Mouse (Mus musculus): ENCODE results near the gene Pde10a.

The Pde10a gene

DNA sequence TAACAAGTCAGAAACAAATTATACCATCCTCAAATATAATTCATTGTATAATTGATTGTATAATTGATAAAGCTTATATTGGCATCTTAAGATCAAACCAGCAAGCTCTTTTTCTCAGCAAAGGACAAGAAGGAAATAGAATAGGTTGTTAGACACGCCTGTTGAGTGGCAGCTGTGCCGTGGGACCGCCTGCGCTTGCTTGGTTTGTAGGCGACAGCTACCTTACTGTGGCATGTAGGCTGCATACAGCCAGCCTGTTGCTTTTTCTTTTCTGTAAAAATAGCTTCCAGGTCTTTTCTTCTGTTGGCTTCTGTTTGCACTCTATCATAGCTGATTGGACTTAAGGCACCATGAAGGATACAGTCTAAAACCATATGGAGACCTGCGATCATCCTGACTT is 326.7 kb downstream of the Pde10a start:
- DNase-seq = no peak

DNA sequence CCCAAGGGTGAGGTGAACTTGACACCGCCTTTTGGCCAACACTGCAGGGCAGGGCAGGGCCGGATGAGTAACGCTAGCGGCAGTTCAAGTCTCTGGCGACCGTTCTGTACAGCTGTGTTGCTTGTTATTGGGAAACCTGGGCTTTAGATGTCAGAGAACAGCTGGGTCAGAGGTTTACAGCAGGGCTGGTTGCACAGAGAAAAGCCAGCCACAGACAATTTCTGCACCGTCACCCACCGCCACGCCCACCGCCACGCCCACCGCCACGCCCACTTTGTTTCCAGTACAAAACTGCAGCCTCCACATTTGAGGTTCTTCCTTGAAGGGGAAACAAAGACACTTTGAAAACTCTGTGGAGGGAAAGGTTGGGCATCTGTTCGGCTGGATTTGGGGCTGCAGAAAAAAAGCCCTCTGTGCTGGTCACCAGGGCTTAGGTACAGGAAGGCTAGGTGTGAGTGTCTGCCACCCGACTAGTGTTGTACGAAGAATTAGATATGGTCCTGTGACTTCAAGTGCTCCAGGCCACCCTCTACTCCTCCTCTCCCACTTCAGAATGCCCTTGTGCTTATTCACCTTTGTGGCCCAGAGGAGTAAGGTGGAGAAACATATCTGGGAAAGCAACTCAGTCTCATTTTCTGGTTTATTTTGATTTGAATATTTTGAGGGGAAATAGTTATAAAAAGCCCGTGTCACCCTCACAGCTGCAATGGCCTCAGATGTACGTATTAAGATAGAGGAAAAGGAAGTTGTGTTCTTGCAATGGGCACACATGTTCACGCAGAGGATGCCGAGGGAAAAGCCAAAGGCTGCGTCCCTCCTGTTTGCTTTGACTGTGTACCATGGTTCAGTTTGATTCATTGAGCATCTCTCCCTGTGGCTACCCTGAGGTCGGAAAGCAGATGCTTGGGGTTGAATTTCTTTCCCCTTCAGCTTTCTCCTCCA is 331.5 kb downstream of the Pde10a start:
- peak; percentile 91 to 92 for DNase-seq

DNA sequence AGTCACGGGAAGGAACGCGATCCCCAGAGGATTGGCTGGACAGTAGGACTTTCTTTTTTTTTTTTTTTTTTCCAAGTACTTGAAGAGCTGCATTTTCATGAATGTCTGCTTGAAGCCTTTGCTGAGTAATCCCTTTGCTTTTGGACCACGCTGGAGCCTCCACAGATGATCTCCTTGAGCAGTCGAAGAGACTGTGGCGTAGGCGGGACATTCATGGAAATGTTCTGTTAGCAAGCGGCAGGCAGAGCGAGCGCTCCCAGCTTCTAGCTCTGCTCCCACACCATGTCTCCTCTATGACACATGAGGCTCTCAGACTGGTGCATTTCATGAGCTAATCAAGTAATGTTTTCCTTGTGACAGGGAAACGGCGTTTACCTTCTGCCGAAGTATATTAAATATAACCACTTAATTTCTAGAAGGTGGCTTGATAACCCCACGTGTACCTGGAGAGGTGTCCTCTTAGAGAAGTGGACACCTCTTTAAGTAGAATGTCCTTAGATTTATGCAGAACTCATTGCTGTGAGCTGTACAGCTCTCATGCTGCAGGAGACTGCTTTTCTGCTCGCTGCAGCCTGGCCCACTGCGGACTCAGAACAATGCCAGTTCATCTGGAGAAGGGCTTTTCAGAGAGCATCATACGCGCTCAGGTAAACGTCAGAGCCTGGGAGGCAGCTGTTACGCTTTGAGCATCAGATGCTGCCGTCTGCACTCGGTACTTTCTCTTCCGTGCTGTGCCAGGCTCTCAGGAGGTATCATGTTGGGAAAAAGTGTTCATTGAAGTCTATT is 333.7 kb downstream of the Pde10a start:
- DNase-seq = peak; percentile 31 to 45

DNA sequence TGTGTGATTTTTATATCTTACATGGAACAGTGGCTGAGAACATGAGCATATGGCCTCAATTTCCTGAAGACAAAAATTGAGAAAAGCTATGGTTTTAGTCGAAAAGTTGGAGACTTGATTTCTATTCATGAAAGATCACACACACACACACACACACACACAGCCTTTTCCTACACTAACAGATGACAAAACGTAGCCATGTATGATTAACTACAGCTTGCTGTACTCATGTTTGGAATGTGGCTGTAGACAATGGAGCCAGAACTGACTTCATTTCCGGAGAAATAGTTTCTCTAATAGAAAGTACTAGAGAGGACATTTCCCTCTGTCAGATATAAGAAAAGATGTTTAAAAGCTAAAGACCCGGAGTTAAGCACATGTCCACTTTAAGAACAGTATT is 334.3 kb downstream of the Pde10a start:
- DNase-seq = peak; percentile 50 to 59

DNA sequence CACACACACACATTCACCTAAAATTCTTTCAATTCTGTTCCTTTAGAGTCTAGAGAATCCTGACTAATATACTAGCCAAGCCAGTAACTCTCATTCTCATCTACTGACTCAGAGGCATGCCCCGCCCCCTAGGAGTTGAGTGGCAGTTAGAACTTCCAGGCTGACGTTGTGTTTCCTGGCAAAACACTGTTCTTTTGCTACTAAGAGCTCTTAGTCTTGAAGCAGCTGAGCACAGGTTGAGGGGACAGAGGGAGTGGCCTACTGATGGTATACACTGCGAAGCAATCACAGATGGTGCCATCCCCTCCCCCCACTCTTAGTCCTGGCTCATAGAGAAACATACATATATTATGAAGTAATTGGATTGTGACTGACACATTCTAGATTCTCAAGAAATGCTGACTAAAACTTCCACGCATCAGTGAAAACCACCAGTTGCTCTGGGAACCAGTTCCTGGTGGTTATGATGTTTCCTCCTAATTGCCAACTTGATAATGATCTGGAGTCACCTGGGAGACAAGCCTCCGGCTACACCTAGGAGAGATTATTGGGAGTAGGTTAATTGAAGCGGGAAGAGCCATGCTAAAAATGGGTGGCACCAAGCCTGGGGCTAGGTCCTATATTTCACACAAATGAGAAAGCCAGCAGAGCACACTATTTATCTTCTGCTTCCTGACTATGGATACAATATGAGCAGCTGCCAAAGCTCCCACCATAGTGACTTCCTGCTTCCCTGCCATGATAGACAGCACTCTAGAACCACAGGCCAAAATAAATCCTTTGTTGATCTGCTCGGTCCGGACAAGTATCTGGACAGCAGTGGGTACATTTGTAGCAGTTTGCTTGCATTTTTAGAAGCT is 339.7 kb downstream of the Pde10a start:
- DNase-seq = peak; percentile 53 to 68

DNA sequence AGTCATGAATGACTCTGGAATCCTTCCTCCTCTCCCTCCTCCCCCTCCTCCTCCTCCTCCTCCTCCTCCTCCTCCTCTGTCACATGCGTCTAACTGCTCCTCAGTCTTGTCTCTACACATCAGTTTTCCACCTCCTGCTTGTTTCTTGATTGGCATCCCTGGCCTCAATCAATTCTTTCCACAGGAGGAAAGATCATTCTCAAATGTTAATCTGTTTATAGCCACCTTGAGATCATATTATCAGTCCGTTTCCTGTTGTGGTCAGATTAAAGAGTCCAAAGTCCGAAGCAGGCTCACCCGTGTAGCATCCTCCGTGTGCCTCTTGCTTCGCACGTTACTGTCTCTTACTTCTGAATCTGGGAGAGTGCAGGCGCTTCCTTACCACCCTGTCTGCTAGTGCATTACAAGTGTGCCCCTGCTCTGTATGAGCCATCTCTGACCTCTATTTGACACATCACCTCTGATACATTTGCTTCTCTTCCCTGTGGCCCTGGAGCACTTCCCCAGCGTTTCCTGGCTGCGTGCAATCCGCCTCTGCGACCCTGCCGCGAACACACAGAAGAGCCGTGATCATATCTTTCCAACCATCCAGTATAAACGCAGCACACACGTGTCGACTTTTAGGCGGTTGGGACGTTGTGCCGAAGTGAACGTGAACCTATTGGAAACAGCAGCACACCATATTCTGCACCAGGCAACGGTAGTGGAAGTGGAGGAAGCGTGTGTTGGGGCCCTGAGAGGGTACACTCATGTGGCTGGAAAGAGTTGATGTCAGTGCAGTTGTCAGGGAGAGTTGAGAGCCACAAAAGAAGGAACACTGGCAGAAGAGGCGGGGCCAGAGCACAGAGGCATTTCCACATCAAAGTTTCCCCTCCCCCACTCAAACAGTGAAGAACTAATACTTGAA is 342.4 kb downstream of the Pde10a start:
- peak in 1 of 2 experiments; percentile 19 for DNase-seq

DNA sequence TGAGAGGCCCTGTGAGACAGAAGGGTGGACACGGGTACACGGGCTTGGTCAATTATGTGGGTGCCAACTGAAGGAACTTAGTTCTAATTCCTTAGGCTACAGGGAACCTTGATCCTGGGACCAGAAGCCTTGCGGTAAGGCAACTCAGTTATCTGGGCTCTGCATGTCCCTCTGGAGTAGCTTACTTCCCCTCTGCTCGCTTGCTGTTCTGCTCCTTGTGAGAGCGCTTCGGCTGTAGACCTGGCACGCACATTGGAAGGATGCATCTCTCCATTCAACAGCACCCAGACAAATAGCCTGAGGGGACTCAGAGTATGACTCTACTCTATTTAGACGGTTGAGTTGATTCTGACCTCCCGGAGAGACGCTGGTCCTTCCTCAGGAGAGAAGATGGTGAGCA is 344.1 kb downstream of the Pde10a start:
- no peak for DNase-seq

DNA sequence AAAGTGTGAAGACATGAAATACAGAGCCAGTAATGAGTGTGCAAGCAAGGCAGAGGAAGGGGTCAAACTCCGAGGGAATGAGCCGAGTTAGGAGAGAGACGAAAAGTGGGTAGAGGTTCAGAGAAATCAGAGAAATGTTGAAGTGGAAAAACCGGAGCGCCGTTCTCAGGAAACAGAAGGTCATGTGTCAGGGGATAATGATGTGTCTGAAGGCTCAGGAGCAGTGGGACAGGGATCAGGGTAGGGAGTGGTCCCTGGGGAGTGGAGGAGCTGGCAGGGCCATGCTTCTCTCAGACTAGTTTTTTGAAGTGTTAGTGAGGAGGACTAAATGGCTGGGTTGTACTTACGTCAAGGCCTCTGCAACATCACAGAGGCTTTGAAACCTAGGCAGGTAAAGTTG is 345.7 kb downstream of the Pde10a start:
- no peak for DNase-seq

DNA sequence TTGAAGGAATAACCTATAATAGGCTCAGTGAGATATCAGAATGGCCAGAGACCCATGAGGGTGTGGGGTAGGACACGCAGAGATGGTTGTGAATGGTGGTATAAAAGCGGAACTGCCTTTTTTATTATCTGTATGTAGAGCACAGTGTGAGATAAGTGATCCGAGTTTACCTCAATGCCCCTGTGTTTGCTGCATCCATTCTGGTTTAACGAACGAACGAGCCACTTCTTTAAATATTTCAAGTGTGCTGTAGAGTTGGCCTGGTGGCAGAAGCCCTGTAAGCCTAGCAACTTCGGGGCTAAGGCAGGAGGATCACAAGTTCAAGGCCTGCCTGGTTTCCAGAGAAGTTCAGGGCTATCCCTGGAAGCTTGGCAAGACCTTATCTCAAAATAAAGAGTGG is 346.2 kb downstream of the Pde10a start:
- no peak for DNase-seq

DNA sequence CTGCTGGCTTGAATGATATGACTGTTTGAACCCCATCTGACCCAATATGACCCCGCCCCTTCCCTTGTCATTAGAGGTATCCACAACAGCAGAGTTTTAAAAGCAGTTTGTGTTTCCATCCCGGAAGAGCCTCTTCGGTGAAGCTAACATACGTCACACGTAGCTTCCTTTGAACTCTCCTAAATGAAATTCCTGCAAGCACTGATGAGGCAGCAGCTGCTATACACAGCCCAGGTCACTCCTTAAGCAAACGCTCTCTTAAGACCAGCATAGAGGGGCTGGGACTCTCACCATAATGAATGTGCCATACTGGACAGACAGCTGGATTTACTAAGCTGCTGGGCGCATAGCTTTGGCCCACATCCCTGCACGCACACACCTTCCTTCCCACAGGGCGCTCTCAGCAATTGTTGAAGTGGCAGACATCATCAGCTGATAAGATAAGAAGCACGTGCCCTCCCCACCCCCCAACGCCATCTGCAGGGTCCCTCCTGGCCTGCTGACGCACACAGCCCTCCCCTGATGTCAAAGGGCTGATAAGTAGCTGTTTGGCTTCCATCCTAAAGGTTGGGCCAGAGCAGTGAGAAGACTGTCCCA is 346.9 kb downstream of the Pde10a start:
- DNase-seq = peak; percentile 41 to 61

DNA sequence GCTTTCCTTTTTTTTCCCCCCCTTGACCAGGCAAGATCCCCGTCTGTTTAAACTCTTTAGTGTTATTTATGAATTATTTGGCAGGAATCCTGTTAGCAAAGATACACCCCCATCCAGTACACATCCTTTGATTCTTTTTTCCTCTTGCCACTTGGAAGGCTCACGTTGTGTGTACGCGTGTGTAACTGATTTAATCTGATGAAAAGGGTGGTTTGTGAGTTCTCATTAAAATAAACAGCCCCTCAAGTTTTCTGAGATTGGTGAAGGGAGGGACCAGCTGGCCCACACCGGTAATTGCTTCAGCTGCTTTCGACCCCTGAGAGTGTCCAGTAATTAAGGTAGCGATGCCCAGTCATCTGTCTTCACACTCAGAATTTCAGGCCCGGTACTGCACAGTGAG is 347.4 kb downstream of the Pde10a start:
- no peak for DNase-seq

DNA sequence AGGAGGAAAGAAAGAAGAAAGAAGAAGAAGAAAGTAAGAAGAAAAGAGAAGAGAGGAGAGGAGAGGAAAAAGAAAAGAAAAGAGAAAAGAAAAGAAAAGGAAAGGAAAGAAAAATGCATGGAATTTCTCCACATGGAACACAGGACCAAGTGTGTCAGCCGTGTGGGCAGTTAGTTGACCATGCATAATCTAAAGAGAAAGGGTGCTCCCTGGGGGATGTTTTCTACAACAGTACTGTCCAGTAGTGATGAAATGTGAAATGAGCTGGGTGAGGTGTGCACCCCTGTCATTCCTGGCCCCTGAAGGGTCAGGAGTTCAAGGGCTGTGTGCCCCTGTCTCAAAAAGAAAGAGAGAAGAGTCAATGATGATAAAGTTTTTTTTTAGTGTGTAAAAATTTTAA is 352.9 kb downstream of the Pde10a start:
- DNase-seq = no peak

DNA sequence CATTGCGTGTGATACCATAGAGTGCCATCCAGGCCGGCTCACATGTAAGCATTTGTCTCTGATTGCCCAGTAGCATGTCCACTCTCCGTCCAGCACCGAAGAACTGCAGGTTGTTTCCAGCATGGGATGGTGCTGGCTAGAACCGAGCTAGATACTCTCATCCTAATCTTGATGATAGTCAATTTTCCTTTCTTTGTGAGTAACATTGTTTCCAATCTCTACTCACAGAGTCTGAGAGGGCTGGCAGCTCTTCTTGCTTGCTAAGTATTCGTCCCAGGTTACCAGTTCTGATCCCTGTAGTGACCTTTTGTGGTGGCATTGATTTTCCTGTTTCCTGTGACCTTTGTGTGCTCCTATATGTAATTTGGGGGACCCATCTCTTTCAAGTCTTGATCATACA is 356.5 kb downstream of the Pde10a start:
- DNase-seq = no peak

DNA sequence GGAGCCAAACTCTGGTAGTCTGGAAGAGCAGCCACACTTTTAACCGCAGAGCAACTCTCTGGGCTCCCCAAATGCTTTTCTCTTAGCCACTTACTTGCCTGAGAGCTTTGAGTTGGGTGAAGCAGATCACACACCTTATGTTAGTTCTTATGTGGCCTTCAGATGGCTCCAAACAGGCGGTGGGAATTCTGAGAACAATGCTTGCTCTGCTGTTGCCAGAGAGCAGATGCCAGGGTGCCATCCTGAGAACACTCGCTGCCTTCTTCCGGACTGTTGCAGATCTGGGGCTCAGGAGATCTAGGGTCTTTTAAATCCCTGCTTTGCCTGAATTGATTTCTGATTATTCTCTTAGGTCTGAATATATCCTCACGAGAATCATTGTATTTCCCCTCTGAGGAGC is 359.5 kb downstream of the Pde10a start:
- no peak for DNase-seq

DNA sequence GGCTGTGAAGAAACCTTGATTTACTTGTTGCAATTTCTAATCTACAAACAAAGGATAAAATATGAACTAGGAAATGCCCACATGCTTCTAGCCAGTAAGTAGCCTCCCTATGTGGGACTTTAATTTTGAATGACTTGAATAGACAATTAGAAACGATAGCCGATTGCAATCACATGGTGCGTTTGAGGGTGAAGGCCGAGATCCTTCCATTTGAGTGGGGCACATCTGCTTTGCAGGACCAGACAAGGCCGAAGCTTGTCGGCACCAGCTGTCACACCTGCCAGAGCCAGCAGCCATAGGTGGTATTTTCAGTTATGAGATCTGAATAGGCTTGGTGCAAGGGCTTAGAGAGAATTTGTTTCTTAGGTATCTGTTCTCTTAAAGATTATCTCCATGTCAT is 360.7 kb downstream of the Pde10a start:
- no peak for DNase-seq

DNA sequence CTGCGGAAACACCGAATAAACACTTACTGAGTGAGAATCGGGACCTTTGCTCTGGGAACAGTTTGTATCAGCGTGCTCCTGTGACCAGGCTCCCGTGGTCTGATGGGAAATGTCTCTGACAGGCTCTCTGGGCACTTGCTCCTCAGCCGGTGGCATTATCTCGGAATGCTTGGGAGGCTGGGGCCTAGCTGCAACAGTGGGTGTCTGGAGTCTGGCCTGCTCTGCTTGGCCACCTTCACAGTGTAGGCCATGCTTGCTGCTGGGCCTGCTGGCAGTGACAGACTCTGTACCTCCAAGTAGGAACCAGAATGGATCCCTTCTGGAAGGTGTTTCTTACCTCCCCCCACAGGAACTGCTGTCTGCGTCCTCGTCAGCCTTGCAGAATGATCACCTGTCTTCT is 362.9 kb downstream of the Pde10a start:
- no peak for DNase-seq

DNA sequence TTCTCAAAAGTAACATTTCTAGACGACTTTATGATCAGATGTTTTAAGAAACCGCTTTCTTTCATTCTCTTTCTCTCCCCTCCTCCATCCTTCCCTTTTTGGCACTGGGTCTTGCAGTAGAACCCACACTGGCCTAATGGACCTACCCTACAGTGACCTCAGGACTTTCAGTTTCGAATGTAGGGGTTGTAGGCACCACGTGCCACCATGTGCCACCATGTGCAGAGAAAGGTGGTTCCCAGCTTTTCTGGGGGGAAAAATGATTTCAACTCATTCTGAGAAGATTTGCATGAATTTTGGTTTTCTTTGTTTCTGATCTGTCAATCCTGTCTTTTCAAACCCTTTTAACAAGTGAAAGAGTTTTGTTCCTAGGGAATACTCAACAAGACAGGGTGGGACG is 363.5 kb downstream of the Pde10a start:
- DNase-seq = no peak

DNA sequence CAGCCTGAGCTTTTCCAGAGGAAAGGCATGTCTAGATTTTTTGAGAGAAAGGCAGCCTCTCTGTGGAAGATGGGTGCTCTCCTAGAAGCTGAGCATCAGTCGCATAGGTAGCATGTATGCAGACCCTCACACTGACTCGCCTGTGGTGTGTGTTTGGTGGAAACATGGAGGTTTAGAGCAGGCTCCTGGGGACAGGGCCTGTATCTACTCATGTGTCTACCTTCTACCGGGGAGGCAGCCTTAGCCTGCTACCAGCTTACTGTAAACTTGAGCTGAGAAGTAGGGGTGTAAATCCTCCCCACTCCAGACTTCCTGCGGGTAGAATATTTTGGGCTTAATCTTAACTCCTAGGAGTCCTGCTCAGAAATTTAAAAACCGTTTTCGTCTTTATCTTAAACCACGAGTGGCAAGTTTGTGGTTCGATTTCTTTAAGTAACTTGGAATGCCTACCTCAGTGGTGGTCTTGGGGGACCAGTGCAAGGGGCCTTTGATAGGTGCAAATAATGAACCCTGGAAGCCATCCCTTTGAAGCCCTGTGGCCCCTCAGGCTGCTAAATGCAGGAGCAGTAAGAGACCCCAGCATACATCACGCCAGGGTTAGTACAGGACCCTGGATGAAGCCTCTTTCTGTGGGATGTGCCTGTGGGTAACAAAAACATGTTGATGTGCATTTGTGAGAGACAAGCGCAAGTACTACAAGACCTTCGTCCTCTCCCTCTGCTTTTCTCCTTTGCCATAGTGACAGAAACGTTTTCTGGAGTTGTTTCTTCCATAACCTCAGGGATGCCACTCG is 367.2 kb downstream of the Pde10a start:
- no peak for DNase-seq

DNA sequence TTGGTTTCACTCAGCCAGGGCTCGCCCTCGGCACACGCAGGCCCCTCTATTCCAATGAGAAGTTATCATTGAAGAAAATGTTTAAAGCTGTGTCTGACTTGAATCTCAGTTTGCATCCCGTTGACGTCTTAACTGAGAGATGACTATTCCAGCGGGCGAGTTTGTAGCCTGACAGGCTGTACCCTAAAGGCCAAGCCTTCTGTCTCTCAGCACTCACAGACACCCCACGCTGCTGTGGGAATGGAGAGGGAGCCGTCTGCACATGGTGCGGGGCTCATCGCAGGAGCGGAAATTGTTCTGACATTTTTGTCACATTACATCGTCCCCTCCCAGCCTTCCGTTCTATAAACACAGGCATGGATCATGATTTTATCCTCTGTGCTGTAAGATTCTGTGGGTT is 370.8 kb downstream of the Pde10a start:
- no peak for DNase-seq

DNA sequence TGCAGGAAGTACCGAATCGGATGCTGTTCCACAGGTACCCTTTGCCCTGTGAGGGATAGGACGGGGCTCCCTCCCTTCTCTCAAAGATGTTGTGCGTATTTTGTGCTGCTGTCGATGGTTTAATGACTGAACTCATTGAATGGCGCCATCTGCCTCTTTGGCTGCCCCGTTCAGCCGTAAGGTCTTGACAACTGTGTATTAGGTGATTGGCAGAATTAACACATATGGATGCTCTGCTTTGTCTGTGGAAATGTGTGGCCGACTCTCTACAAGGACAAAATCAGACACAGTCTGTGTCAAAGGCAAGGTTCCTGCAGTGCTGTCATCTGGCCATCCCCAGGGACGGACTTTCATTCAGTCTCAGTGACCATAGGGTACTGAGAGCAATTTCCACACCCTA is 372.6 kb downstream of the Pde10a start:
- DNase-seq = no peak

DNA sequence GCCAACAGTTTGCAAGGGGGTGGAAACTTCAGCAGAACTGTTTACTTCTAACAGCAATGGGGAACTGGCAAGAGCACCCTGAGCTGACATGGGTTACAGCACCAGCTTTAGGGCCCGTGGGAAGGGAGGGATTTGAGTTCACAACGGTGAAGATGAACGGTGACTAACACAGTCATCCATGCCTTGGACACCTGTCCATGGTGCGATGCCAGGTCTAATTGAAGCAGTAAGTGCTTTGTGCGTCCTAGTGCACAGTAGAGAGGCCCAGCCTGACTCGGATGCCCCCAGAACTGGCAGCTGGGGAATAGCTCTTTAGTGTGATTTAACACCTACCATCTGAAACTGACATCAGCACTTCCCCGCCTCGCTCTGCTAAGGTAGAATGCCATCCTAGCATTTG is 373.0 kb downstream of the Pde10a start:
- no peak for DNase-seq
